Mouse (Mus musculus) yolk sac, embryonic 10.5 days (tissue): ENCODE results near the gene Fxr1.
"Not testable (repeated sequence)": the region's sequence is repeated elsewhere in the genome, so short reads cannot be mapped to it uniquely, and the experiment has no call there.

Experiments used
- DNase-seq: peaks from one replicate; pipeline ENCODE4 v3.0.0-alpha.2; 2017; ENCODE audit warnings: low spot score

Fxr1 gene

DNA sequence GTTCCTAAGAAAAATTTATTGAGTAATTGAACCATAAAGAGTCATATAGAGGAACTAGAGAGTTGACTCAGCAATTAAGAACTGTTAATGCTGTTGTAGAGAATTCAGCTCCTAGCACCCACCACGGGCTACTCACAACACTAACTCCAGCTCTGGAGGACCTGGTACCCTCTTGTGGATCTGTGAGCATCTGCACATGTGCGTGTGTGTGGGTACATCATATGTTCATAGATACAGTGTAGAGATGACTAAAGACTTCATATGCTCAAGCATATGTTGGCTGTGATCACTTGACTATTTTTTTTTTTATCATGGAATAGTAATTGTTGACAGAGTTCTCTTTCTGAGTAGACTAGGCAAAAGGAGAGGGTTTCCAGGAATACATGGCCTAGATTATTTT, 42.6 kb downstream of the Fxr1 start:
- DNase-seq, result no peak

DNA sequence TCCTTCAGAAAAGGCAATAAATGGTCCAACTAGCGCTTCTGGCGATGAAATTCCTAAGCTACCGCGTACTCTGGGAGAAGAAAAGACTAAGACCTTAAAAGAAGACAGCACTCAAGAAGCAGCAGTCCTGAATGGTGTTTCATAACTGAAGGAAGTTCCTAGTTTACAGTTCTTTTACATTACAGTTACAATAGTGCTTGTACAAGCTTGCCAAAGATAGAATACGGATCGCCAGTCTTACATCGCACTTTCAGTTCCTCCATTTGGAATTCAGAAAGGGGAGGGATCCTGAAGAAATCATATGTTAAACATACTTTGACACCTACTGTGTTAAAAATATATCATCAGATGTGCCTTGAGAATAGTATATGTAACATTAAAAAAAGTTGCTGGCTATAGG, 49.2 kb downstream of the Fxr1 start:
- not testable (repeated sequence) for DNase-seq

DNA sequence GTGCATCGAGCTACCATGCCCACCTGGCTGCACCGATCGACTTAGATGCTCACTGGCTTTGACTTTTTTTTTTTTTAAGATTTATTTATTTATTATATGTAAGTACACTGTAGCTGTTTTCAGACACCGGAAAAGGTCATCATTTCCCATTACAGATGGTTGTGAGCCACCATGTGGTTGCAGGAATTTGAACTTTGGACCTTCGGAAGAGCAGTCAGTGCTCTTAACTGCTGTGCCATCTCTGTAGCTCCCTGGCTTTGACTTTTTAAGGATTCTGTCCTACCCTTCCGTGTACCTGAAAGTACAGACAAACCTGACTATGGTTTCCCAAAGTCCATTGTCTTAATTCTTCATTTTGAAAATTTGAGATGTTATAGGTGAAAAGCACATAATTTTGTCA, 53.0 kb downstream of the Fxr1 start:
- peak; percentile 23 for DNase-seq

DNA sequence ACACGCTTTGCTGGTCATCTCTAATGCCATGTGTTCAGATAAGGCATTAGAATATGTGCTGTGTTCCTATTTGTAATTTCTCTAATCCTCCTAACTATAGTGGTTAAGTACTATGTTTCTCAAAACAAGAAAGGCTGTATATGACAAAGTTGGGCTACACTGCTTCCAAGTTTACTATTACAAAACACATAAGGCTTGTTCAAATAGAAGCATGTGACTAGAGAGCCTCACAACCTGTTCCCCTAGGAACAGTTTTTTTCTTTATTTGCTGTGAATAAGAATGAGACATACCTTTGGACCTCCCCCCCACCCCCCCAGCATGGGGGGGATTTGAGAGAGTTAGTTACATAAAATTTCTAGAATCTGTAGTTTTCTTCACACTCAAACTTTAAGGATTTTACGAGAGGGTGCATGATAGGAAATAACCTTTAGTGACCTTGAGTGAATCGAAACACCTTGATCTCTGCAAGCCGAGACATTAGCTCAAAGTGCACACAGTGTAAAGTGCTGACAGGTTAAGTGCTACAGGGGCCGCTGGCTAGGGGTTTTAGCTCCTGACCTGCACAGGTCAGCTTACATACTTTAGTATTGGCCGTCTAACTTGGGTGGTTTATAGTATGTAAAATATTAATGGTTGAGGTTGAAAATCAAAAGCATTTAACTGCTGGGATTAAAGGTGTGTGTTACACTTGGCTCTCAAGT, 56.5 kb downstream of the Fxr1 start:
- DNase-seq, result peak; percentile 82

DNA sequence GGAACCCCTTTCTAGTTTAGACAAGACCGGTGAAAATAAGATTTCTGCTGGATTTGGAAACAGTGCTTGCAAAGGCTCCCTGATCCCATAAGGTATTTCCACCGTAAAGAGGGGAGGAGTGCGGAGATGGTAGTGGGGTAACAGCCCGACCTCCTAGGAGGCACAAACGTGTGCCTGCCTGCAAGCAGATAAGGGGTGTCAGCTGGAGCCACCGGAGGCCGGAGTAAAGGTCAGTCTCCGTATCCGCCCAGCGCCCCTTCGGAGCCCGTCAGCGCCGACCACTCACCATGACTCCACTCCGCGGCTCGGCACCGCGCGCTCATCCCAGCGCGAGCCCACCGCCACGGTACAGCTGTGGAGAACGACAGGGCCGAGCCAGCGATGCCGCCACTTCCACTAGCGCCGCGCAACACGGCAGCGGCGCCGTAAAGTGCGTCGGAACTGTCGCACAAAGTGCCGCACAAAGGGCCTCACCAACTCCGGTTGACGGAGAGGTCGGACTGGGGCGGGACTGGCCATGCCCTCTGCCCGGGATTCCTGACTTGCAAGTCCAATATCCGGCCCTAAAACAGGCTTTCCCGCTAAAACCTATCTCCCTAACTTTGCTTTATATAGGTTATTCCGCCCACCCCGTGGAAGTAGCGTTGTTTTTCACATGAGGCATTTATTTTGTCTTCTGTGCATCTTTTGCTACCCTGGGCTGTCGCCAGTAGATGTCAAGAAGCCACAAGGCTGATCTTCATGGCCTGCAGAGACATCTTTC, 61.3 kb downstream of the Fxr1 start, which contains the start of gene Dnajc19:
Gene Dnajc19 (minus strand): TSS at position 422 of the 763 bp plus-strand sequence.
- peak; percentile 91 for DNase-seq

DNA sequence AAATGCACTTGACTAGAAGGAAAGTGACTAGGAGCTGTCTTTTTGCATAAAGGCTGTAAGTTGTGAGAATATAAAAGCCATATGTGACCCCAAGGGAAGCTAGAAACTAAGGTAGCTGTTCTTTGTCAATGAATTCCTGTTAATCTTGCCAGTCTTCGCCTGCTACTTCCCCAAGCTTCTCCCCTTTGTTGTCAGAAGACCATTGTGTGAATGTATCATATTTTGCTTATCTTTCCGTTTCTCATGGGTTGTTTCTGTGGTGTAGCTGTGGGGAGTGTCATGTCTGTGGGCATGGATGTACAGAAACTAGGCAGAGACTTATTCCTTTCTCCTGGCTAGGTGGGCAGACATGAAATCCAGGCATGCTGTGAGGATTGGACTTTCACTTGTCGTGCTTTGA, 62.2 kb downstream of the Fxr1 start:
- no peak for DNase-seq

DNA sequence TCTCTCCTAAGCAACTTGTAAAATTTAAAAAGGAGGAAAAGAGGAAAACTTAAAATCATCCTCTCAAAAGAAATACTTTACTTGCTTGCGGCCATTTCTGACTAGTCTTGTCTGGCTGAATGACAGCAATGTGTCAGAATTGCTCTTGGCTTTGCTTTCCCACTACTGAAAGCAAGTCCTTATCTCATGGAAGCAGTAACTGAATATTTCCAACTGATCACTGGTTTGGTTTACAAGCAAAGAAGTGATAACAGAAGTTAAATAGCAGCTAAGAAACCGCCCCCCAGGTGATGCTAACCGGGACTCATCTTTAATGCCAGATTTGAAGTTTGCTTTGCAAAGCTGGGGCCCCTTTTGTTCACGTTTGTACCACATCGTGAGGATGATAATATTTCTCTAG, 63.9 kb downstream of the Fxr1 start:
- DNase-seq, result no peak

DNA sequence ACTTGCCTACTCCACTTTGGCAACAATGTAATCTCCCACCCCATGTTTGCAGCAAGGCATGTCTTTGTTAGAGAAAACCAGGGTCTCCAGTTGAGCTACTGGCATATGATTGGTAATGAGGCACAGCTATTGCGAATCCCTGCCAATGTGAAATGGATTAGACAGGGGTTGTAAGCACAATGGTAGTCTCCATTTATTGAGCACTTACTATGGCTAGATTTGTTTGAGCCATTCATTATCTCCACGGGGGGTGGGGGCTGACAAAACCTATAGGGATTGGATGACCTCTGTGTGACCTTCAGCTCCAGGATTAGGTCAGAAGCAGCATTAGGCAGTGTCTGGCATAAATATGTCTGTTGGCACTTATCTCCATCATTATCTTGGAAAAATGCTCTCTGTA, 83.1 kb downstream of the Fxr1 start:
- no peak for DNase-seq

DNA sequence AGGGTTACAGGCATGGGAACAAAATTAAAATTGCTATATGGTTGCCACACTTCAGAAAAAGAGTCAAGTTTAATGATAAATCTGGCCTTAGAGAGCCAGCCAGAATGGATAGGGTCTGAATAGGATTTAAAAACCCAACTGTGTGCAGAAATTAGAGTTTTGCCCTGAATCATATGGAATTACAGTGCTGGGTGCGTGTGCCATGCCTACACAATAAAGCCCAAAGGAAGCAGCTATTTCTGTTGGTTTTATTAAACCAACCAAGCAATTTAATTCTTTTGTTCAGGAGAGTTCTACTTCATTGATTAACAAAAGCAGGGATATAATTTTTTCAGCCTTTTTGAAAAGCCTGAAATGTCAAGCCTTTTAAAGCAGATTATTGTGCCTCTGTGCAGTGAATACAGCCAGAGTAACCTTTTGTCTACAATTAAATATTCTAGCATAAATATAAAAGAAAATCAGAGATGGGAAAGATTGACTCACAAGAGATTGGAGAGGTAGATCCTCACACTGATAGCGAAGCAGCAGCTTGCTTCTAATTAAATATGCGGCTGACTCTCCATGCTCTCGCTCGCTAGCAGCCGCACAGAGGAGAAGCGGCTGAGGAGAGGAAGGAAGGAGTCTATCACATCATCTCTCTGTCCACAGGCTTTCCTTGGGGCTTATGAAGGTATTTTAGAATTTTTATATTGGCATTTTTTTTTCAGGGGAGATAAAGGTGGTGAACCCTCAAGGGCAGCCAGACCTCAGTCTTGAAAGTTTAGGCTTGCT, 84.3 kb downstream of the Fxr1 start:
- no peak for DNase-seq

DNA sequence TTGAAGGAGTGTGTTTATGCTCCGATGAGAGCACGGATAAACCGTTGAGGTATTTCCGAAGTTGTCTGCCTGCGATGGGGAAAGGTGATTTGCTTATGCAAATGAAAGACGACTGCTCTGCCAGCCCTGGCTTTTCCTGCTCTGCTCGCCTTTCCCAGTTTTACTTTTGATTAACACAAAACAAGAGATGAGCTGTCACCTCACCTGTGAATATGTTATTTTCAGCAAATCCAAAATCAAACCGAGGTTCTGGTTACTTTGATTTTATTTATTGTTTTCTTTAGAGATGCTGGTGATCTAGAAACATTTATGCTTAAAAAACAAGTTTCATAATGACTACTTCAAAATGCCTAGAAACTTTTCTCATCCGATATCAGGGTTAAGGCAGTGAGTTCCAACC, 86.7 kb downstream of the Fxr1 start:
- DNase-seq, result no peak

DNA sequence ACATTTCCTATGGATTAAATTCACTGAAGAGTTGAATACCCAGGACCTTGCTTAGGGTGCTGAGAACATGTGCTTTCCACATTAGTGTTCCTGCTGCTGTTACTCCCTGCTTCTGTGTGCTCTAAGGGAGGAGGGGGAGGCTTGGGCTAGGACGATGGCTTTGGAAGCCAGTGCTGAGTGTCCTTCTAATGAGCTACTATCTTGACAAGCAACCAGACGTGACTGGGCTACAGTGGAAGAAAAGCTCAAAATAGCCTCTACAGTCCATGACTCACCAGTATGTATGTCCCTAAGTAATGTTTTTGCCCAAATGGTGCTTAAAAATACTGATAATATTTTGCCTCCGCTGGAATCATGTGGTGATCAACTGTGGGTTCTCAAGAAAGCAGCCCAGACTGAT, 87.9 kb downstream of the Fxr1 start:
- no peak for DNase-seq

DNA sequence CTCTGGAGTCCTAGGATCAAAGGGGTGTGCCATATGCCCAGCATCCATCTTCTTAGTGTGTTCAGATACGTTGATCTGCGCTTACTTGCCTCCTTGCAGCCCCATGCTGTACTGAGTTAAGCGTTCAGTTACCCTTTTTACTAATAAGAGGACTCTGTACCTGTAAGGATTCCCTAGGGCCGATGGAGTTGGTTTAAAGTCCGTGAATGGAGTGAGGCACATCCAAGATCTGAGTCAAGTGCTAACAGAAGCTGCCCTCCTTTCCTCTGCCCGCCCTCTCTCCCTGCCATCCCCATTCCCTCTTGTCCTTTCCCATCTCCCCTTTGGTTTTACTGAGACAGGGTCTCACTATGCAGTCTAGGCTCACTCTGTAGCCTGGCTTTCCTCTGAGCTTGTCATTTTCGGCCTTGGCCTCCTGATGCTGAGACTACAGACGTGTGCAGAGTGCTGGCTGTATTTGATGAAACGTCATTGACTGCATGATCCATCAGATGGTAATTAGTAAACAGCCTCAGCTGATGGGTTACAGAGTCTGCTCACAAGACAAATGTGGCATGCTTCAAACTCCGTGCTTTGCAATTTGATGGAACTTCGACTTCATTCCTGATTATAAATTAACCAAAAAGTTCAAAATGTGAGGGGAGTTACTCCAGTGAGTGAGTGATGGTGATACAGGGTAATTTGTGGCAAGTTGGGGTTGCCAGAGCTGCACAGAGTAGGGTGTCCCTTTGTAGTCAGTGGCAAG, 92.4 kb downstream of the Fxr1 start:
- DNase-seq, result no peak

DNA sequence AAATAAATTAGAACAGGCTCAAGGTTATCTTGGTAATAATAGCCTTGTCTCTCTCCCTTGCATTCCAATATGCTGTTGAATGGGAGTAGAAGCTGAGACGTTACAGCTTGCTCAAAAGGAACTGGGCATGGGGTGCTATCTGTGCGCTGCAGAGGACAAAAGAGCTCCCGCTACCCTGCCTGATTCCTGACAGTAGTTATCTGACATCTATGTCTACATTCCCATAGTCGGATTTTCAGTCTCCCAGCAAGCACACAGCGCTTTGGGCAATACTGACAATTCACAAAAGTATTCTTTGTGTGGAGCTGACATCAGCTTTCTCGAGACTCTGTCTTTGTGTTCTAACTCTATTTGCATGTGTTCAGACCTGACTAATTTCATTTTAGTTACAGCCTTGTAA, 96.1 kb downstream of the Fxr1 start:
- DNase-seq, result no peak

DNA sequence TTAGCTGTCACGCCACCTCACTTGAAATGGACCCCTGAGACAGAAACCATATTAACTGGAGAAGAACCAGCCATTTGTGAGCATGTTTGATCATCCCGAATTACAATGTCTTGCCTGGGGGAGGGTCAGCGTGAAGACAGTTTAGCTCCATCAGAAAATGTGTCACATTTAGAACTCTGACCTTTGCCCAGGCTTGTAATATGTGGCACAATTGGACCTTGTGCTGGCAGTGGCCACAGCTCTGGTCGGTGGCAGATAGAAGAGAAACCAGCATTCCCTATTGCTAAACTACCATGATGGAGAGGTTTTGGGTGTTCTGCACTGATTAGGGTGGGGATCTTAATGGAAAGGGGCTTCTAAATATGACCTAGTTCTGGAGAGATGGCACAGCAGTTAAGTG, 100.1 kb downstream of the Fxr1 start:
- no peak for DNase-seq
